Mouse (Mus musculus): ENCODE data around the gene Rps18. TPM values are rescaled to one million over a fixed set of nuclear protein-coding genes. Genes with fewer than 3 reads are reported as not detected.
"Not testable (repeated sequence)": the region's sequence is repeated elsewhere in the genome, so short reads cannot be mapped to it uniquely, and the experiment has no call there.

Gene Rps18
- polyA plus RNA-seq, 1 experiment from 2014 or later: 923 TPM

DNA sequence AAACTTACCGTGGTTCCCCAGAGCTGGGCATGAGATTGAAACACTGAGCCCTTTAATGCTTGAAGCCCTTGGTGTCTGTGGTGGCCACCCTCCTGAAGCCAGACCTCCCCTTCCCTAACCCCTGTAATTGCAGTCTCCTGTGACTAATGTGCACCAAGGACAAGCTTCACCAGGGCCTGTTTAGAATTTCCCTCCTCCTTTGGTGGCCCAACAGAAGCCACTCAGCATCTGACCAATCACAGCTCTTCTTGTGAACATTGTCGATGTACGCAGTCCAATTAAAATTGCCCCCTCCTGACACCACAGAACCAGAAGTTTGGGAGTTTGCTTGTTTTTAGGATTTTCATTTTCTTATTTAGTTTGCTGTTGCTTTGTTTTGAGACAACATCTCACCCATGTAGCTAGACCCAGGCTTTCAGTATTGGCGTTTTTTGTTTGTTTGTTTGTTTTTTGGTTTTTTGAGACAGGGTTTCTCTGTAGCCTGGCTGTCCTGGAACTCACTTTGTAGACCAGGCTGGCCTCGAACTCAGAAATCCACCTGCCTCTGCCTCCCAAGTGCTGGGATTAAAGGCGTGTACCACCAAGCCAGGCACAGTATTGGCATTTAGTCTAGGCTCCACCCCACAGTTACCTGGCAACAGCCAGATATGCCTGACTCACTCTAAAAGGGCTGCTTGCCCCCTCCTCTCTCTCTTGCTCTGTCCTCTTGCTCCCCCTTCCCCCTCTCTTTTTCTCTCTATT lies 51.7 kb downstream of the Rps18 start:
- H3K4me2 ChIP-seq (replicated peaks); ATAC-seq (ENCODE audit: low FRiP score, low read depth); H3K36me3 ChIP-seq; H3K27ac ChIP-seq; H3K9me3 ChIP-seq; H3K4me3 ChIP-seq; H3K27me3 ChIP-seq (replicated peaks); H3K9ac ChIP-seq: not testable (repeated sequence)
- peaks cover 11% of the 10 kb centered on the region for H3K4me1 ChIP-seq
- 67% methylated on average over 6 of the region's 6 CpGs for WGBS

DNA sequence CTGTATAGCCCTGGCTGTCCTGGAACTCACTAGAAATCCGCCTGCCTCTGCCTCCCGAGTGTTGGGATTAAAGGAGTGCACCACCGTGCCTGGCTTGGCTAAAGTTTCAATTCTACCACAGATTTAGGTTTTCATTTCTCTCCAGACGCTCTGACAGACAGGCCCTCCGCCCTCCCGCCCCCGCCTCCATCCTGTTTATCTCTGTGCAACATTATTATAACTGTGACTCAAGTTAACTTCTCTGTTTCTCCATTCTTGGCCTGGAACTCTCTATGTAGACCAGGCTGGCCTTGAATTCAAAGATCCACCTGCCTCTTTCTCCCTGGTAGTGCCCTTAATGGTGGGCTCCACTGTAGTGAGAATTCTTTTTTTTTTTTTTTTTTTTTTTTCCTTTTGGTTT lies 53.3 kb downstream of the Rps18 start:
- H3K4me2 ChIP-seq (replicated peaks): no peak overlapping the region
- H3K27me3 ChIP-seq (replicated peaks): no peaks in the 10 kb centered on the region
- WGBS: 87% methylated on average over 7 of the region's 7 CpGs
- no peak overlapping the region for H3K27ac ChIP-seq
- H3K4me1 ChIP-seq: no peaks in the 10 kb centered on the region
- H3K9ac ChIP-seq: no peak overlapping the region
- H3K4me3 ChIP-seq: no peak overlapping the region
- H3K9me3 ChIP-seq: no peaks in the 10 kb centered on the region
- no peaks in the 10 kb centered on the region for H3K36me3 ChIP-seq
- ATAC-seq (ENCODE audit: low FRiP score, low read depth): no peak

DNA sequence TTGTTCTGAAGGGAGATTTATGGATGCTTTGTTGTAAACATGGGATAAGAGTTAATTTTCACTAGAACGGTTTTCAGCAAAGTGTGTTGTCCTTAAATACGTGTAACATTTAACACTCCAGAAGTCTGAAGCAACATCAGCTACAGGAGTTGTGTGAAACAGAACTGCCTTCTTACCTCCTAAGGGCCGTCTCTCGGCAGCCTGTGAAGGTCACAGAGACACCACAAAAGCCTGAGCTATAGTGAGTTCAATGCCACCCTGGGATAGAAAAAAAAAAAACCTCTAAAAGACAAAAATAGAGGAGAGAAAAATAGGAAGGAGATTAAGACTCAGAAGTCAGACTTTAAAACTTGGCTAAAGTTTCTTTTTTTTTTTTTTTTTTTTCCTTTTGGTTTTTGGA lies 53.7 kb downstream of the Rps18 start:
- 46% methylated on average over 4 of the region's 4 CpGs for WGBS
- H3K4me3 ChIP-seq: no peak overlapping the region
- H3K27ac ChIP-seq: no peak overlapping the region
- no peak overlapping the region for H3K4me2 ChIP-seq (replicated peaks)
- no peaks in the 10 kb centered on the region for H3K36me3 ChIP-seq
- H3K9me3 ChIP-seq: no peaks in the 10 kb centered on the region
- no peaks in the 10 kb centered on the region for H3K27me3 ChIP-seq (replicated peaks)
- no peak for ATAC-seq (ENCODE audit: low FRiP score, low read depth)
- no peak overlapping the region for H3K9ac ChIP-seq
- no peaks in the 10 kb centered on the region for H3K4me1 ChIP-seq

Other genes with a start within 250 kb of the Rps18 start
- gene March2, start 237.3 kb downstream of the Rps18 start, polyA plus RNA-seq (2016; fragmentation: Nextera tagmentation; extraction: Ambion mirVana): 55.7 and 61.1 TPM in 2 replicates
- gene Rab11b, start 195.5 kb downstream of the Rps18 start, polyA plus RNA-seq (2016; fragmentation: Nextera tagmentation; extraction: Ambion mirVana): 412 and 463 TPM in 2 replicates
- gene Angptl4, start 174.2 kb downstream of the Rps18 start, polyA plus RNA-seq (2016; fragmentation: Nextera tagmentation; extraction: Ambion mirVana): 17.7 TPM in 2 replicates
- 31.5 and 32.3 TPM in 2 replicates for gene Kank3, start 145.5 kb downstream of the Rps18 start, polyA plus RNA-seq (2016; fragmentation: Nextera tagmentation; extraction: Ambion mirVana)
- 672 and 679 TPM in 2 replicates for gene Rps28, start 131.4 kb downstream of the Rps18 start, polyA plus RNA-seq (2016; fragmentation: Nextera tagmentation; extraction: Ambion mirVana)
- gene Ndufa7, start 131.4 kb downstream of the Rps18 start, polyA plus RNA-seq (2016; fragmentation: Nextera tagmentation; extraction: Ambion mirVana): 458 and 461 TPM in 2 replicates
- gene Cd320, start 112.9 kb downstream of the Rps18 start, polyA plus RNA-seq (2016; fragmentation: Nextera tagmentation; extraction: Ambion mirVana): 59.3 and 61.8 TPM in 2 replicates
- not detected in 2 replicates for gene Gm7029, start 82.2 kb downstream of the Rps18 start, polyA plus RNA-seq (2016; fragmentation: Nextera tagmentation; extraction: Ambion mirVana)
- 2.6 and 4.1 TPM in 2 replicates for gene Kifc1, start 65.3 kb downstream of the Rps18 start, polyA plus RNA-seq (2016; fragmentation: Nextera tagmentation; extraction: Ambion mirVana)
- gene Platr17, start 50.9 kb downstream of the Rps18 start, polyA plus RNA-seq (2016; fragmentation: Nextera tagmentation; extraction: Ambion mirVana): not detected in 2 replicates
- gene Daxx, start 46.6 kb downstream of the Rps18 start, polyA plus RNA-seq (2016; fragmentation: Nextera tagmentation; extraction: Ambion mirVana): 60.3 and 62.1 TPM in 2 replicates
- 23.6 and 23.9 TPM in 2 replicates for gene Tapbp, start 40.1 kb downstream of the Rps18 start, polyA plus RNA-seq (2016; fragmentation: Nextera tagmentation; extraction: Ambion mirVana)
- gene Zbtb22, start 40.1 kb downstream of the Rps18 start, polyA plus RNA-seq (2016; fragmentation: Nextera tagmentation; extraction: Ambion mirVana): 21.9 and 24.1 TPM in 2 replicates
- gene Rgl2, start 26.5 kb downstream of the Rps18 start, polyA plus RNA-seq (2016; fragmentation: Nextera tagmentation; extraction: Ambion mirVana): 64.3 and 68.1 TPM in 2 replicates
- gene Pfdn6, start 15.7 kb downstream of the Rps18 start, polyA plus RNA-seq (2016; fragmentation: Nextera tagmentation; extraction: Ambion mirVana): 184 and 191 TPM in 2 replicates
- 38.4 and 39.7 TPM in 2 replicates for gene Wdr46, start 15.3 kb downstream of the Rps18 start, polyA plus RNA-seq (2016; fragmentation: Nextera tagmentation; extraction: Ambion mirVana)
- gene B3galt4, start 4.5 kb downstream of the Rps18 start, polyA plus RNA-seq (2016; fragmentation: Nextera tagmentation; extraction: Ambion mirVana): 7.9 and 8.3 TPM in 2 replicates
- 66.0 and 66.5 TPM in 2 replicates for gene Vps52, start 189 bp downstream of the Rps18 start, polyA plus RNA-seq (2016; fragmentation: Nextera tagmentation; extraction: Ambion mirVana)
- gene H2-K1, start 44.3 kb upstream of the Rps18 start, polyA plus RNA-seq (2016; fragmentation: Nextera tagmentation; extraction: Ambion mirVana): 15.2 and 16.8 TPM in 2 replicates
- 25.9 and 30.7 TPM in 2 replicates for gene Ring1, start 68.7 kb upstream of the Rps18 start, polyA plus RNA-seq (2016; fragmentation: Nextera tagmentation; extraction: Ambion mirVana)
- gene H2-Ke6, start 72.1 kb upstream of the Rps18 start, polyA plus RNA-seq (2016; fragmentation: Nextera tagmentation; extraction: Ambion mirVana): 61.3 and 70.6 TPM in 2 replicates
- 172 and 173 TPM in 2 replicates for gene Slc39a7, start 75.7 kb upstream of the Rps18 start, polyA plus RNA-seq (2016; fragmentation: Nextera tagmentation; extraction: Ambion mirVana)
- gene Rxrb, start 75.8 kb upstream of the Rps18 start, polyA plus RNA-seq (2016; fragmentation: Nextera tagmentation; extraction: Ambion mirVana): 65.2 and 69.1 TPM in 2 replicates
- 5.7 and 6.3 TPM in 2 replicates for gene Col11a2, start 83.4 kb upstream of the Rps18 start, polyA plus RNA-seq (2016; fragmentation: Nextera tagmentation; extraction: Ambion mirVana)
- 0.44 and 0.50 TPM in 2 replicates for gene H2-Oa, start 136.3 kb upstream of the Rps18 start, polyA plus RNA-seq (2016; fragmentation: Nextera tagmentation; extraction: Ambion mirVana)
- gene H2-DMa, start 163.5 kb upstream of the Rps18 start, polyA plus RNA-seq (2016; fragmentation: Nextera tagmentation; extraction: Ambion mirVana): 12.3 and 15.0 TPM in 2 replicates
- 135 and 141 TPM in 2 replicates for gene Brd2, start 166.6 kb upstream of the Rps18 start, polyA plus RNA-seq (2016; fragmentation: Nextera tagmentation; extraction: Ambion mirVana)
- 0.17 and 0.23 TPM in 2 replicates for gene H2-DMb2, start 187.3 kb upstream of the Rps18 start, polyA plus RNA-seq (2016; fragmentation: Nextera tagmentation; extraction: Ambion mirVana)
- gene H2-DMb1, start 197.1 kb upstream of the Rps18 start, polyA plus RNA-seq (2016; fragmentation: Nextera tagmentation; extraction: Ambion mirVana): 0.23 and 0.47 TPM in 2 replicates
- gene Tap1, start 231.6 kb upstream of the Rps18 start, polyA plus RNA-seq (2016; fragmentation: Nextera tagmentation; extraction: Ambion mirVana): 1.3 and 1.9 TPM in 2 replicates
- 0.57 and 1.0 TPM in 2 replicates for gene Psmb9, start 231.8 kb upstream of the Rps18 start, polyA plus RNA-seq (2016; fragmentation: Nextera tagmentation; extraction: Ambion mirVana)
- gene Psmb8, start 241.7 kb upstream of the Rps18 start, polyA plus RNA-seq (2016; fragmentation: Nextera tagmentation; extraction: Ambion mirVana): 2.3 and 2.4 TPM in 2 replicates
- gene Tap2, start 247.5 kb upstream of the Rps18 start, polyA plus RNA-seq (2016; fragmentation: Nextera tagmentation; extraction: Ambion mirVana): 0.89 and 1.7 TPM in 2 replicates